In genomic region chr6:76382323-76382722, GRCm38 (mm10) we compare ENCODE assay signal across 14 mouse cellular contexts.
"Had no signal": no experiment of that assay in that cellular context is flagged by ENCODE, and none has a peak within 500 bp of the region (broad histone marks: within the 10 kb centered on the region; RNA-seq: fewer than 3 reads in every experiment).

No protein-coding gene starts in this region.

- H3K27me3 ChIP-seq: kidney, embryonic 15.5 days; liver, embryonic 15.5 days; midbrain, embryonic 13.5 days; stomach, embryonic 15.5 days had no signal

- H3K9me3 ChIP-seq: kidney, embryonic 15.5 days; limb, embryonic 10.5 days; liver, embryonic 15.5 days; midbrain, embryonic 13.5 days; stomach, embryonic 15.5 days had no signal

- H3K4me2 ChIP-seq: kidney, embryonic 15.5 days; liver, embryonic 11.5 days; liver, embryonic 15.5 days; midbrain, embryonic 13.5 days; stomach, embryonic 15.5 days had no signal

- DNase-seq: kidney, adult 2 months; kidney, postnatal 14 days; lung, adult 2 months; lung, postnatal 36 days; thymus, adult 2 months; thymus, postnatal 25 days had no signal

- H3K4me3 ChIP-seq: kidney, embryonic 15.5 days; limb, embryonic 10.5 days; liver, embryonic 15.5 days; midbrain, embryonic 13.5 days; stomach, embryonic 15.5 days had no signal

- H3K4me1 ChIP-seq: kidney, embryonic 15.5 days; limb, embryonic 10.5 days; liver, embryonic 15.5 days; midbrain, embryonic 13.5 days; stomach, embryonic 15.5 days had no signal

- H3K9ac ChIP-seq: kidney, embryonic 15.5 days; liver, embryonic 15.5 days; midbrain, embryonic 13.5 days; stomach, embryonic 15.5 days had no signal

- ATAC-seq: intestine, embryonic 16.5 days; lung, postnatal 0 days; midbrain, embryonic 13.5 days had no signal

- H3K36me3 ChIP-seq: kidney, embryonic 15.5 days; limb, embryonic 10.5 days; liver, embryonic 15.5 days; midbrain, embryonic 13.5 days; stomach, embryonic 15.5 days had no signal

- H3K27ac ChIP-seq: kidney, embryonic 15.5 days; limb, embryonic 10.5 days; liver, embryonic 15.5 days; midbrain, embryonic 13.5 days; stomach, embryonic 15.5 days had no signal
